Comparison of ENCODE assay signal across 9 mouse cellular contexts in the genomic region with DNA sequence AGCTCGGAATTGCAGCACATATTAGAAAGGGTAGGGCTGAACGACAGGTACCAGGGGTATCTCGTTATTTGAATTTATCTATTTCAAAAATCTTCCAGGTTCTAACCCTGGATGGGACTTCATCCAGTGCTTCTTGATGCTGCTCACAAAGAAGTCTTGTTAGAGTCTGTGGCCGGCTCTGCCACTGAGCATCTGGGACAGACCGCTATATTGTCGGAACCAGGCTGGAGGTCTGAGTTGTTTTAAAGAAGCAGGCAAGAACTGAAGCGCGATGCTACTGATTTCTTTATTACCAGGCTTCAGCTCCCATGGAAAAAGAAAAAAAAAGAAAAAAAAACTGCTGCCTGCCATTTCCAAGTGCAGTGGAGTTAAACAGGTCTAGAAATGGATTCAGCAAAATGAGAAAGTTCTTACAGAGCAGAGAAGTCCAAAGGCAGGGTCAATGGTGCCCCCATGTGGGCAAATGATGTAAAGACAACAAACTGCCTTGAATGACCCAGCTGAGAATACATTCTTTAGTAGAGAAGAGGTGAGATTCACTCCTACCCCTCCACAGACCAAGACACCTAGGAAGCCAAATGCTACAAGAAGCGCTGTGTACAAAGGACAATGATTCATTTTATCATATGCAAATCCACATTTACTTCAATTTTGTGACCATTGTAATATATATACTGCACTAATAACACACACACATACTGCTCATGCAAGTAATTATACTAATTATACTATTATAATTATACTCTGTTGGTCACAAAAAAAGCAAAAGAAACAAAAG.
A peak's percentile ranks its signal among the peaks of the same experiment; 100 is the strongest.
DNase-seq lines count a peak whose midpoint lies in the region.
"Had no signal": no experiment of that assay in that cellular context is flagged by ENCODE, and none has a peak within 500 bp of the region (broad histone marks: within the 10 kb centered on the region; RNA-seq: fewer than 3 reads in every experiment).

No protein-coding gene starts in this region.

- WGBS in midbrain, embryonic 10.5 days, result 80% methylated on average over 9 of the region's 9 CpGs

- DNase-seq in A20 (ENCODE audit: low read depth, low spot score), result peak; percentile 19
- peak; percentile 71 for DNase-seq in ES-CJ7 (ENCODE audit: low read depth, low spot score)
- DNase-seq in cerebellum, adult 9-10 months, result peak; percentile 58
- DNase-seq in frontal cortex, postnatal 25 days (ENCODE audit: low spot score in 2 of 2), result peak; percentile 58 to 74
- DNase-seq in layer of hippocampus, postnatal 10 days (ENCODE audit: low spot score in 2 of 2), result peak; percentile 84 to 85
- peak; percentile 47 for DNase-seq in midbrain, embryonic 10.5 days (ENCODE audit: low spot score)
- DNase-seq in spleen, postnatal 14 days (ENCODE audit: low spot score in 2 of 2), result no peak

- no peaks in the 10 kb centered on the region for H3K36me3 ChIP-seq in midbrain, embryonic 10.5 days
- H3K36me3 ChIP-seq: heart, embryonic 15.5 days; stomach, embryonic 15.5 days had no signal

- H3K4me3 ChIP-seq in midbrain, embryonic 10.5 days, result no peak overlapping the region
- H3K4me3 ChIP-seq: heart, embryonic 15.5 days; stomach, embryonic 15.5 days had no signal

- no peaks in the 10 kb centered on the region for H3K4me1 ChIP-seq in midbrain, embryonic 10.5 days
- H3K4me1 ChIP-seq: heart, embryonic 15.5 days; stomach, embryonic 15.5 days had no signal

- H3K27me3 ChIP-seq in midbrain, embryonic 10.5 days (ENCODE audit: low read depth, poor library complexity, severe bottlenecking), result no peaks in the 10 kb centered on the region
- H3K27me3 ChIP-seq: heart, embryonic 15.5 days; stomach, embryonic 15.5 days had no signal

- H3K9me3 ChIP-seq in midbrain, embryonic 10.5 days (replicated peaks), result no peaks in the 10 kb centered on the region
- H3K9me3 ChIP-seq: heart, embryonic 15.5 days; stomach, embryonic 15.5 days had no signal

- no peak overlapping the region for H3K27ac ChIP-seq in midbrain, embryonic 10.5 days (replicated peaks)
- H3K27ac ChIP-seq: heart, embryonic 15.5 days; stomach, embryonic 15.5 days had no signal

Comparison
In these comparisons a context has a peak if more than half of its experiments do, and no peak if none do; other contexts are left out.
1. DNase-seq: peak in A20 (single experiment), ES-CJ7 (single experiment), cerebellum, adult 9-10 months (single experiment), frontal cortex, postnatal 25 days (2 of 2), layer of hippocampus, postnatal 10 days (2 of 2) and midbrain, embryonic 10.5 days (single experiment); none in spleen, postnatal 14 days (0 of 2).